Mouse (Mus musculus) neural tube, embryonic 15.5 days (tissue): ENCODE data around the gene Ugt2a2. TPM values are rescaled to one million over a fixed set of nuclear protein-coding genes. Genes with fewer than 3 reads are reported as not detected.
"Not testable (repeated sequence)": the region's sequence is repeated elsewhere in the genome, so short reads cannot be mapped to it uniquely, and the experiment has no call there.

Source experiments
- ATAC-seq: fragments of 200-750 bp; cut with Nextera tagmentation; 2 replicates; pipeline ENCODE4 v1.8.0; 2017; ENCODE audit warnings: mild to moderate bottlenecking, moderate TSS enrichment, moderate library complexity; ENCODE audit not compliant: low FRiP score
- H3K27ac ChIP-seq: fragments of 300-500 bp; sonication (generic); replicated peaks from 2 replicates; pipeline ENCODE4 v1.5.1; 2015; ENCODE audit warnings: mild to moderate bottlenecking, inconsistent platforms
- H3K27me3 ChIP-seq: fragments of 300-500 bp; sonication (generic); replicated peaks from 2 replicates; pipeline ENCODE4 v1.6.1; 2015; ENCODE audit warnings: inconsistent platforms
- H3K36me3 ChIP-seq: fragments of 300-500 bp; sonication (generic); 2 replicates; pipeline ENCODE4 v1.6.1; 2015; ENCODE audit warnings: inconsistent platforms
- H3K4me1 ChIP-seq: fragments of 300-500 bp; sonication (generic); 2 replicates; pipeline ENCODE4 v1.6.1; 2015; ENCODE audit warnings: inconsistent platforms
- H3K4me2 ChIP-seq: fragments of 300-500 bp; sonication (generic); 2 replicates; pipeline ENCODE4 v1.6.1; 2015; ENCODE audit warnings: inconsistent platforms, mild to moderate bottlenecking, moderate library complexity
- H3K4me3 ChIP-seq: fragments of 300-500 bp; sonication (generic); replicated peaks from 2 replicates; pipeline ENCODE4 v1.5.1; 2015; ENCODE audit warnings: mild to moderate bottlenecking, inconsistent platforms
- H3K9ac ChIP-seq: fragments of 300-500 bp; sonication (generic); replicated peaks from 2 replicates; pipeline ENCODE4 v1.6.1; 2015; ENCODE audit warnings: mild to moderate bottlenecking, inconsistent platforms
- H3K9me3 ChIP-seq: fragments of 300-500 bp; sonication (generic); replicated peaks from 2 replicates; pipeline ENCODE4 v1.6.1; 2016; ENCODE audit warnings: inconsistent platforms
- WGBS: fragments of 180-500 bp; shearing (Covaris S2); methylation state at CpG from one replicate; pipeline ENCODE4 v1.1.7; 2015; ENCODE audit warnings: mixed read lengths; 5-methylcytosine and 5-hydroxymethylcytosine counted together
- polyA plus RNA-seq: library from polyadenylated mRNA; unstranded; fragments of >200 nt; fragmentation: Nextera tagmentation; extraction: Ambion mirVana; gene quantifications from 2 replicates; pipeline ENCODE4 v1.2.1, GENCODE M21; 2015

Gene Ugt2a2
- not detected in 2 replicates for polyA plus RNA-seq

- Histone ChIP-seq H3K4me2 (no peak within 1 kb of the TSS), H3K4me1 (no peaks in the 10 kb centered on the region), H3K27me3 (no peaks in the 10 kb centered on the region), H3K36me3 (no peaks in the 10 kb centered on the region), H3K9ac (no peak within 1 kb of the TSS), H3K4me3 (no peak within 1 kb of the TSS), H3K9me3 (no peaks in the 10 kb centered on the region), H3K27ac (no peak within 1 kb of the TSS)
- no peak for ATAC-seq
- 83% methylated on average over 5 of the region's 5 CpGs for WGBS
Observed at GRCm38 (mm10) chr5:87482160-87482559, at the start of gene Ugt2a2. Ugt2a2 (minus strand) TSS chr5:87482260.

- not testable (repeated sequence) for ATAC-seq, H3K4me1 ChIP-seq
Observed at GRCm38 (mm10) chr5:87523561-87523960, 41.5 kb upstream of the Ugt2a2 start.

GRCm38 (mm10) chr5:87505776-87506458 is 23.9 kb upstream of the Ugt2a2 start:
- no peak for ATAC-seq
- Histone ChIP-seq H3K27ac (no peak overlapping the region), H3K4me1 (no peaks in the 10 kb centered on the region), H3K4me2 (no peak overlapping the region), H3K4me3 (no peak overlapping the region), H3K9me3 (no peaks in the 10 kb centered on the region), H3K27me3 (no peaks in the 10 kb centered on the region), H3K9ac (no peak overlapping the region), H3K36me3 (no peaks in the 10 kb centered on the region)
- WGBS: 70% methylated on average over 4 of the region's 4 CpGs

More at GRCm38 (mm10) chr5:87523561-87523960, 41.5 kb upstream of the Ugt2a2 start:
- WGBS: 86% methylated on average over 2 of the region's 2 CpGs
- H3K4me3 ChIP-seq, H3K4me2 ChIP-seq, H3K27ac ChIP-seq, H3K9me3 ChIP-seq, H3K9ac ChIP-seq, H3K36me3 ChIP-seq, H3K27me3 ChIP-seq: not testable (repeated sequence)

- WGBS: 55% methylated on average over 1 of the region's 1 CpGs
- Histone ChIP-seq H3K9ac (no peak overlapping the region), H3K4me1 (no peaks in the 10 kb centered on the region), H3K36me3 (no peaks in the 10 kb centered on the region), H3K4me2 (no peak overlapping the region), H3K9me3 (no peaks in the 10 kb centered on the region), H3K27me3 (no peaks in the 10 kb centered on the region), H3K4me3 (no peak overlapping the region), H3K27ac (no peak overlapping the region)
- no peak for ATAC-seq
Observed at GRCm38 (mm10) chr5:87502687-87503086, 20.6 kb upstream of the Ugt2a2 start.

- H3K4me3 ChIP-seq: no peak overlapping the region
- H3K9ac ChIP-seq: no peak overlapping the region
- no peaks in the 10 kb centered on the region for H3K4me1 ChIP-seq
- no peaks in the 10 kb centered on the region for H3K27me3 ChIP-seq
- H3K9me3 ChIP-seq: no peaks in the 10 kb centered on the region
- H3K36me3 ChIP-seq: no peaks in the 10 kb centered on the region
- ATAC-seq: no peak
- H3K27ac ChIP-seq: no peak overlapping the region
- H3K4me2 ChIP-seq: no peak overlapping the region
Observed at GRCm38 (mm10) chr5:87499341-87499740, 17.3 kb upstream of the Ugt2a2 start.

GRCm38 (mm10) chr5:87498936-87499335 is 16.9 kb upstream of the Ugt2a2 start:
- no peak for ATAC-seq
- H3K27me3 ChIP-seq: no peaks in the 10 kb centered on the region
- no peak overlapping the region for H3K4me2 ChIP-seq
- H3K27ac ChIP-seq: no peak overlapping the region
- H3K9ac ChIP-seq: no peak overlapping the region
- no peak overlapping the region for H3K4me3 ChIP-seq
- H3K4me1 ChIP-seq: no peaks in the 10 kb centered on the region
- H3K9me3 ChIP-seq: no peaks in the 10 kb centered on the region
- H3K36me3 ChIP-seq: no peaks in the 10 kb centered on the region

GRCm38 (mm10) chr5:87490771-87491170 is 8.7 kb upstream of the Ugt2a2 start, which contains the start of gene Ugt2a1:
Ugt2a1 (minus strand) TSS chr5:87490871.
- ATAC-seq: no peak
- Histone ChIP-seq H3K36me3 (no peaks in the 10 kb centered on the region), H3K9ac (no peak within 1 kb of the TSS), H3K4me2 (no peak within 1 kb of the TSS), H3K4me3 (no peak within 1 kb of the TSS), H3K4me1 (no peaks in the 10 kb centered on the region), H3K9me3 (no peaks in the 10 kb centered on the region), H3K27ac (no peak within 1 kb of the TSS), H3K27me3 (no peaks in the 10 kb centered on the region)
- 86% methylated on average over 1 of the region's 1 CpGs for WGBS

GRCm38 (mm10) chr5:87486706-87487105 is 4.6 kb upstream of the Ugt2a2 start, which contains the start of gene Gm43638:
Gm43638 (minus strand) TSS chr5:87486806.
- not testable (repeated sequence) for H3K36me3 ChIP-seq, H3K4me1 ChIP-seq, H3K9ac ChIP-seq, H3K27ac ChIP-seq, H3K4me2 ChIP-seq, H3K4me3 ChIP-seq, H3K27me3 ChIP-seq, H3K9me3 ChIP-seq, ATAC-seq
- WGBS: 86% methylated on average over 1 of the region's 1 CpGs

- no peaks in the 10 kb centered on the region for H3K36me3 ChIP-seq
- no peaks in the 10 kb centered on the region for H3K27me3 ChIP-seq
- WGBS: 30% methylated on average over 1 of the region's 1 CpGs
- no peak overlapping the region for H3K27ac ChIP-seq
- no peak overlapping the region for H3K9ac ChIP-seq
- no peaks in the 10 kb centered on the region for H3K9me3 ChIP-seq
- H3K4me3 ChIP-seq: no peak overlapping the region
- ATAC-seq: no peak
- H3K4me2 ChIP-seq: no peak overlapping the region
- H3K4me1 ChIP-seq: no peaks in the 10 kb centered on the region
Observed at GRCm38 (mm10) chr5:87458810-87459209, 23.2 kb downstream of the Ugt2a2 start.

- H3K9ac ChIP-seq: no peak overlapping the region
- H3K27ac ChIP-seq: no peak overlapping the region
- H3K4me2 ChIP-seq: no peak overlapping the region
- H3K36me3 ChIP-seq: no peaks in the 10 kb centered on the region
- no peaks in the 10 kb centered on the region for H3K9me3 ChIP-seq
- ATAC-seq: no peak
- no peaks in the 10 kb centered on the region for H3K27me3 ChIP-seq
- no peaks in the 10 kb centered on the region for H3K4me1 ChIP-seq
- no peak overlapping the region for H3K4me3 ChIP-seq
Observed at GRCm38 (mm10) chr5:87457701-87458100, 24.4 kb downstream of the Ugt2a2 start.

GRCm38 (mm10) chr5:87456216-87456850 is 25.7 kb downstream of the Ugt2a2 start:
- H3K36me3 ChIP-seq: no peaks in the 10 kb centered on the region
- H3K4me3 ChIP-seq: no peak overlapping the region
- H3K27me3 ChIP-seq: no peaks in the 10 kb centered on the region
- 86% methylated on average over 3 of the region's 3 CpGs for WGBS
- no peak for ATAC-seq
- H3K4me2 ChIP-seq: no peak overlapping the region
- H3K9me3 ChIP-seq: no peaks in the 10 kb centered on the region
- H3K4me1 ChIP-seq: no peaks in the 10 kb centered on the region
- no peak overlapping the region for H3K27ac ChIP-seq
- no peak overlapping the region for H3K9ac ChIP-seq

- ATAC-seq: no peak
- H3K9ac ChIP-seq: no peak overlapping the region
- H3K27me3 ChIP-seq: no peaks in the 10 kb centered on the region
- H3K4me1 ChIP-seq: no peaks in the 10 kb centered on the region
- no peaks in the 10 kb centered on the region for H3K36me3 ChIP-seq
- no peak overlapping the region for H3K27ac ChIP-seq
- H3K4me2 ChIP-seq: no peak overlapping the region
- H3K4me3 ChIP-seq: no peak overlapping the region
- no peaks in the 10 kb centered on the region for H3K9me3 ChIP-seq
Observed at GRCm38 (mm10) chr5:87455519-87455918, 26.5 kb downstream of the Ugt2a2 start.
